31 mouse cellular contexts compared by ENCODE assay signal in the genomic region with DNA sequence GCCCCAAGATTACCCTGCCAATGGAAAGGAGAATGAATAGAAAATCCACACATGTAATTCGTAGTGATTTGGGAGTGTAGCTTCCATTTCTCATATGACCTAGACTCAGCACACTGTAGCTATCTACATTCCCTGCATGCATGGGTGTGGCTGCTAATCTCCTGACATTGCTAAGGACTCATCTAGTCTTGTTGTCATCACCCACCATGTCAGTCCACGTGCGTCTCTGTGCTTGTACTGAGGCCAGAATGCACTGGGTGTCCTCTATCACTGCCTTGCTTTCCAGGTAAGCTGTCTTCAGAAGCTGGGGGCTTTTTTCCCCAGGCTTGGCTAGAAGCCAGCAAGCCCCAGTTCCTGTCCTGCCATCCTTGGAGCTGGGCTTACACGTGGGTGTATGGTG. TPM values are rescaled to one million over a fixed set of nuclear protein-coding genes. Genes with fewer than 3 reads are reported as not detected.
"Had no signal": no experiment of that assay in that cellular context is flagged by ENCODE, and none has a peak within 500 bp of the region (broad histone marks: within the 10 kb centered on the region; RNA-seq: fewer than 3 reads in every experiment).

No protein-coding gene starts in this region.

RNA-seq across cellular contexts. Expression of a gene that starts 6.0 kb away (rescaled TPM):
- total RNA-seq: gastrocnemius, adult 2 months; gastrocnemius, postnatal 10 days; gastrocnemius, postnatal 25 days; gastrocnemius, postnatal 4 days; granulocyte monocyte progenitor cell, adult 5-6 weeks; heart, adult 2 months; heart, postnatal 10 days; heart, postnatal 25 days; heart, postnatal 4 days; layer of hippocampus, adult 2 months; layer of hippocampus, postnatal 10 days; layer of hippocampus, postnatal 25 days; left cerebral cortex, adult 2 months; left cerebral cortex, postnatal 14 days; left cerebral cortex, postnatal 36 days had no signal
- polyA plus RNA-seq: frontal cortex, adult 2 months; heart, adult 2 months; heart, embryonic 12.5 days; heart, embryonic 14.5 days; heart, embryonic 16.5 days; hindbrain, embryonic 10.5 days; hindbrain, embryonic 12.5 days; hindbrain, embryonic 14.5 days; hindbrain, embryonic 16.5 days; inflammation-experienced regulatory T-cells, adult 6 months; intestine, embryonic 15.5 days; intestine, postnatal 0 days; kidney, embryonic 14.5 days; kidney, embryonic 16.5 days; limb, embryonic 10.5 days; limb, embryonic 12.5 days; limb, embryonic 14.5 days had no signal
